Mouse (Mus musculus) kidney, adult 2 months (tissue): ENCODE results near the gene Nup54.

Experiments used
- CTCF ChIP-seq: fragments of 200-500 bp; conservative IDR thresholded peaks from 2 replicates; pipeline ENCODE4 v1.5.1; 2011; ENCODE audit warnings: low read depth, mild to moderate bottlenecking, control low read depth, low read length, moderate library complexity, mixed read lengths; ENCODE audit not compliant: insufficient read depth, insufficient read length
- POLR2A ChIP-seq: fragments of 200-500 bp; IDR thresholded peaks from one replicate; pipeline ENCODE4 v1.6.1; 2011; ENCODE audit warnings: low read depth, low read length, control low read depth

- TF ChIP-seq POLR2A = no peak
- TF ChIP-seq CTCF = no peak
Observed at GRCm38 (mm10) chr5:92395764-92396163, 39.3 kb downstream of the Nup54 start.
